Mouse (Mus musculus) heart, postnatal 10 days (tissue): Measurements from ENCODE around the gene Mogs. TPM values are rescaled to one million over a fixed set of nuclear protein-coding genes. Genes with fewer than 3 reads are reported as not detected.

ENCODE experiments used
- DNase-seq, 2 experiments: peaks; one replicate each; pipeline ENCODE4 v3.0.0; 2021
- intact Hi-C: fragments of 180-260 bp; cut with DNase I; formaldehyde crosslinking; loops from one replicate; pipeline ENCODE4 v1.15.1; 2025
- total RNA-seq, 2 experiments: library from RNA; stranded (reverse); gene quantifications; 2 replicates each; pipeline ENCODE4 v1.2.3; 2021

Gene Mogs
- total RNA-seq, 2 experiments from 2014 or later: 13.4 to 15.8 TPM

- DNase-seq: no peak
- intact Hi-C loops: loop anchor here (5.0 kb wide), 1 partner anchor 148 kb away; no protein-coding TSS in a partner anchor
These were observed 4.4 kb downstream of the Mogs start for GRCm38 (mm10) chr6:83119734-83120051.

- intact Hi-C loops: loop anchor here (5.0 kb wide), 1 partner anchor 146 kb away; no protein-coding TSS in a partner anchor
- DNase-seq: peak; percentile 98
These were observed 5.9 kb downstream of the Mogs start, which contains the start of gene Wbp1 for GRCm38 (mm10) chr6:83120930-83121862. Gene Wbp1 (minus strand): TSS chr6:83121559.

GRCm38 (mm10) chr6:83121863-83122710 is 6.8 kb downstream of the Mogs start:
- intact Hi-C loops: loop anchor here (5.0 kb wide), 1 partner anchor 145 kb away; no protein-coding TSS in a partner anchor
- DNase-seq: no peak

- no peak for DNase-seq
- intact Hi-C loops: loop anchor here (5.0 kb wide), 1 partner anchor 144 kb away; no protein-coding TSS in a partner anchor
These were observed 7.7 kb downstream of the Mogs start for GRCm38 (mm10) chr6:83122961-83123360.

- DNase-seq: peak; percentile 94 to 97
- intact Hi-C loops: loop anchor here (5.0 kb wide), 1 partner anchor 142 kb away; no protein-coding TSS in a partner anchor
These were observed 9.6 kb downstream of the Mogs start for GRCm38 (mm10) chr6:83124851-83125312.

- intact Hi-C loops: no loop called here
- DNase-seq: no peak
These were observed 10.0 kb downstream of the Mogs start, which contains the start of gene Ino80b for GRCm38 (mm10) chr6:83125331-83125730. Gene Ino80b (minus strand): TSS chr6:83125431.

- no peak for DNase-seq
- intact Hi-C loops: no loop called here
These were observed 12.1 kb downstream of the Mogs start for GRCm38 (mm10) chr6:83127419-83127818.

- intact Hi-C loops: no loop called here
- peak in 1 of 2 experiments; percentile 30 for DNase-seq
These were observed 16.3 kb downstream of the Mogs start for GRCm38 (mm10) chr6:83131469-83132034.

GRCm38 (mm10) chr6:83132176-83132919 is 17.1 kb downstream of the Mogs start:
- no peak for DNase-seq
- intact Hi-C loops: no loop called here

- intact Hi-C loops: no loop called here
- DNase-seq: no peak
These were observed 18.9 kb downstream of the Mogs start for GRCm38 (mm10) chr6:83134226-83134625.

- intact Hi-C loops: no loop called here
- no peak for DNase-seq
These were observed 19.7 kb downstream of the Mogs start, which contains the start of gene Rtkn for GRCm38 (mm10) chr6:83134951-83135513. Gene Rtkn (plus strand): TSS chr6:83135463.

- peak; percentile 52 to 55 for DNase-seq
- intact Hi-C loops: no loop called here
These were observed 20.4 kb downstream of the Mogs start for GRCm38 (mm10) chr6:83135571-83136161.

- DNase-seq: peak in 1 of 2 experiments; percentile 37
- intact Hi-C loops: no loop called here
These were observed 21.1 kb downstream of the Mogs start for GRCm38 (mm10) chr6:83136291-83136880.

GRCm38 (mm10) chr6:83136881-83137575 is 21.7 kb downstream of the Mogs start:
- intact Hi-C loops: no loop called here
- DNase-seq: peak; percentile 86

- DNase-seq: peak; percentile 94 to 95
- intact Hi-C loops: no loop called here
These were observed 22.3 kb downstream of the Mogs start for GRCm38 (mm10) chr6:83137576-83137950.

- intact Hi-C loops: no loop called here
- no peak for DNase-seq
These were observed 22.8 kb downstream of the Mogs start for GRCm38 (mm10) chr6:83138056-83138455.

GRCm38 (mm10) chr6:83140044-83140443 is 24.7 kb downstream of the Mogs start:
- no peak for DNase-seq
- intact Hi-C loops: no loop called here

- DNase-seq: peak in 1 of 2 experiments; percentile 41
- intact Hi-C loops: loop anchor here (2.0 kb wide), 1 partner anchor 15 kb away; the partner anchor contains the start of genes 1700003E16Rik and Wdr54
These were observed 26.3 kb downstream of the Mogs start for GRCm38 (mm10) chr6:83141636-83142035.
